8 mouse cellular contexts compared by ENCODE assay signal in genomic region chr15:92050996-92051352, GRCm38 (mm10). TPM values are rescaled to one million over a fixed set of nuclear protein-coding genes. Genes with fewer than 3 reads are reported as not detected.
DNase-seq lines count a peak whose midpoint lies in the region; ATAC-seq and TF ChIP-seq lines count a peak whose summit lies in the region.

Gene Cntn1 (plus strand): TSS chr15:92051165.

- peak within 1 kb of the TSS; percentile 50 for H3K4me3 ChIP-seq in limb, embryonic 14.5 days (replicated peaks; ENCODE audit: low read length)
- H3K4me3 ChIP-seq in neural tube, embryonic 15.5 days (replicated peaks) = peak within 1 kb of the TSS; percentile 72

- H3K27me3 ChIP-seq in limb, embryonic 14.5 days (ENCODE audit: control insufficient read depth, insufficient read depth, low read length) = 0 out of 2 replicates have a peak, but pooled peaks cover 7% of the 10 kb centered on the region
- no peaks in the 10 kb centered on the region for H3K27me3 ChIP-seq in neural tube, embryonic 15.5 days (replicated peaks)

- WGBS in limb, embryonic 14.5 days = 0% methylated on average over 16 of the region's 17 CpGs
- under 1% methylated on average over 17 of the region's 17 CpGs for WGBS in neural tube, embryonic 15.5 days

- 0 out of 2 replicates have a peak, but pooled peaks cover 4% of the 10 kb centered on the region for H3K4me1 ChIP-seq in limb, embryonic 14.5 days (ENCODE audit: control insufficient read depth, insufficient read depth, low read length)
- H3K4me1 ChIP-seq in neural tube, embryonic 15.5 days = 0 out of 2 replicates have a peak, but pooled peaks cover 5% of the 10 kb centered on the region

- no peaks in the 10 kb centered on the region for H3K9me3 ChIP-seq in limb, embryonic 14.5 days (ENCODE audit: control insufficient read depth, low read length)
- H3K9me3 ChIP-seq in neural tube, embryonic 15.5 days (replicated peaks) = no peaks in the 10 kb centered on the region

- TF ChIP-seq POLR2A in limb, embryonic 14.5 days (IDR thresholded peaks at IDR 0.05; ENCODE audit: borderline replicate concordance, extremely low read depth, insufficient read depth, insufficient read length) = no peak

- peak; percentile 93 for ATAC-seq in limb, embryonic 14.5 days (ENCODE audit: low FRiP score, low read depth)
- peak; percentile 95 for ATAC-seq in neural tube, embryonic 15.5 days (ENCODE audit: low FRiP score)

- no peaks in the 10 kb centered on the region for H3K36me3 ChIP-seq in limb, embryonic 14.5 days (ENCODE audit: control insufficient read depth, insufficient read depth, low read length)
- H3K36me3 ChIP-seq in neural tube, embryonic 15.5 days = no peaks in the 10 kb centered on the region

- H3K27ac ChIP-seq in limb, embryonic 14.5 days (replicated peaks; ENCODE audit: low read depth, low read length) = no peak within 1 kb of the TSS
- H3K27ac ChIP-seq in neural tube, embryonic 15.5 days (replicated peaks) = peak within 1 kb of the TSS; percentile 92

- H3K9ac ChIP-seq in limb, embryonic 14.5 days (ENCODE audit: low read depth, low read length, severe bottlenecking) = peak within 1 kb of the TSS; percentile 43
- peak within 1 kb of the TSS; percentile 84 for H3K9ac ChIP-seq in neural tube, embryonic 15.5 days (replicated peaks)

- peak; percentile 18 for DNase-seq in gastrocnemius, postnatal 10 days
- no peak for DNase-seq in gastrocnemius, adult 18-20 months (ENCODE audit: low spot score)
- peak; percentile 90 for DNase-seq in embryo, embryonic 10 days (ENCODE audit: low spot score)
- DNase-seq in gastrocnemius, postnatal 4 days (ENCODE audit: low spot score in 2 of 2) = peak; percentile 22 to 27
- DNase-seq in kidney, postnatal 10 days = peak; percentile 71
- DNase-seq in limb, embryonic 14.5 days (ENCODE audit: low spot score) = peak; percentile 76
- DNase-seq in urinary bladder, postnatal 25 days (ENCODE audit: low spot score) = peak; percentile 7

- peak within 1 kb of the TSS; percentile 100 for H3K4me2 ChIP-seq in limb, embryonic 14.5 days (replicated peaks; ENCODE audit: low read depth, low read length, severe bottlenecking)
- peak within 1 kb of the TSS; percentile 86 for H3K4me2 ChIP-seq in neural tube, embryonic 15.5 days

RNA-seq across cellular contexts. Expression of gene Cntn1, which starts in this region (rescaled TPM):
- 1 to 10 TPM; 2.0 to 2.7 TPM for total RNA-seq in gastrocnemius, postnatal 10 days (2021)
- under 1 TPM; 0.18 to 0.24 TPM for total RNA-seq in gastrocnemius, adult 18-20 months (2021)
- total RNA-seq in gastrocnemius, postnatal 4 days (2021) = 1 to 10 TPM in 1 of 2 experiments, under 1 TPM in 1; 0.66 to 1.2 TPM
- polyA plus RNA-seq in limb, embryonic 14.5 days (2012; rRNA removed) = 1.2 and 1.3 TPM in 2 replicates
- polyA plus RNA-seq in limb, embryonic 14.5 days (2014; fragmentation: Nextera tagmentation; extraction: Ambion mirVana) = 2.2 and 2.5 TPM in 2 replicates
- 67.8 and 78.7 TPM in 2 replicates for polyA plus RNA-seq in neural tube, embryonic 15.5 days (2015; fragmentation: Nextera tagmentation; extraction: Ambion mirVana)

Comparison
In these comparisons a context has a peak if more than half of its experiments do, and no peak if none do; other contexts are left out.
1. RNA of gene Cntn1 (polyA plus RNA-seq): 67.8 to 78.7 TPM in neural tube, embryonic 15.5 days; 1.2 to 2.5 TPM in limb, embryonic 14.5 days; every median in the first group is over 10 times any median in the second.